Mouse (Mus musculus) gastrocnemius, adult 8-10 months (tissue): ENCODE measurements around the gene Dennd4a. TPM values are rescaled to one million over a fixed set of nuclear protein-coding genes. Genes with fewer than 3 reads are reported as not detected.
"Not testable (repeated sequence)": the region's sequence is repeated elsewhere in the genome, so short reads cannot be mapped to it uniquely, and the experiment has no call there.

Experiments
- DNase-seq, 2 experiments: peaks; one replicate each; pipeline ENCODE4 v3.0.0; 2022; ENCODE audit warnings: low spot score in 2 of 2
- total RNA-seq, 4 experiments: library from RNA; stranded (reverse); gene quantifications; 2 replicates each; pipeline ENCODE4 v1.2.4; 2022

The Dennd4a gene
- total RNA-seq, 4 experiments from 2014 or later = 1.3 to 2.4 (median 2.2) TPM

DNA sequence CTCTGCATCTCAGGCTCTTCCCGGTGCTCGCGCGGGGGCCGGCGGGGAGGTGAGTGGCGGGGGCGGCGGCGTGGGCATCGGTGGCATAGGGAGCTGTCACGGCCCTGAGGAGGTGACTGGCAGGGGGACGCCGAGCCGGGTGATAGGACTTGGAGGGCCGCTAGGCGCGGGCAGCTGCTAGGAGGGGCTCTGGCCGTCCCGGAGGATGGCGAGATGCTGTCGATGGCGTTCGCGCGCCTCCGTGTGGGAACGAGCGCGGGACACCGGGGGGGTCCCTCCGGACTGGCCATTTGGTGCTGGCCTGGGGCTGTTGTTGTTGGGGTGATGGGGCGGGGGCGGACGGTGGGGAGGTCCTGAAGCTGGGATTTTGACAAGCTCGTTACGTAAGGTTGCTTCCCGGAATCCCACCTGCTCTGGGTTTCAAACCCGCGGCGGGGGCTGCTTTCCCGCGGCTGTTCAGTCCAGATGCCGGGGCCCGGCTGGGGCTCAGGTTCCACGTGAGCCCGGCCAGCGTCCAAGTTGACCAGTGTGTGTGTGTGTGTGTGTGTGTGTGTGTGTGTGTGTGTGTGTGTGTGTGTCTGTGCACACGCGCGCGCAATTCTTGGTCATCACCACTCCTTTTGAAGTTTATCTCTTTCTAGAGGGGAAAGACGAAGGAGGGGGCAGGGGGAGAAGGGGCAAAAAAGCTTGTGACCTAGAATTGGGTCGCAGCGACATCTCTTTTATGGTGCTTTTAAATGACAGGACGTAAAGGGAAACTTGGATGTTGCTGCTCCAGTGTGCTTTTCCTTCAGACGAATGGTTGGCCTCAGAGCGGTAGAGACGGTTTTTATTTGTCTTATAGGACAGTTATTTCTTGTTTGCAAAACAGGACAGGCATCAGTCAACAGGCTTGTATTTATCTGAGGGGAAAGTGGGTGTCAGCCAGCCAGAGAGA lies 666 bp downstream of the Dennd4a start:
- DNase-seq = peak; percentile 15 to 42

DNA sequence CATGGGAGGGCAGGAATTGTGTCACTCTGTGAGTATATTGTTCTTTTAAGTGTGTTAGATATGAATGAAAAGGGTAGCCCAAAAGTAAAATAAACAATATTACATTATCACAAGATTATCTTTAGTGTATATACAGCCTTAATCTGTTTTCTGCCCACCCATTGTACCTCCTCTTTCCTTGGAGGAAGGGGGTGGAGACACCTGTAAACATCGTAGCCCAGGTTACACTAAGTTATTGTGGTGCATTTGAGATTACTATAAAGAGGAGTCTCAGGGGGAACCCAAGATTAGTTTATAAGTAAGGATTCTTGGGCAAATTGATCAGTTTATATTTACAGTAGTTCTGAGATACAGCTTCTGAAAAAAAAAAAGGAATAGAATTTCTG lies 1.3 kb downstream of the Dennd4a start:
- DNase-seq = no peak

GRCm38 (mm10) chr9:64814273-64814672 lies 3.1 kb downstream of the Dennd4a start:
- DNase-seq = no peak

- not testable (repeated sequence) for DNase-seq
Observed at GRCm38 (mm10) chr9:64819686-64820085, 8.5 kb downstream of the Dennd4a start.

DNA sequence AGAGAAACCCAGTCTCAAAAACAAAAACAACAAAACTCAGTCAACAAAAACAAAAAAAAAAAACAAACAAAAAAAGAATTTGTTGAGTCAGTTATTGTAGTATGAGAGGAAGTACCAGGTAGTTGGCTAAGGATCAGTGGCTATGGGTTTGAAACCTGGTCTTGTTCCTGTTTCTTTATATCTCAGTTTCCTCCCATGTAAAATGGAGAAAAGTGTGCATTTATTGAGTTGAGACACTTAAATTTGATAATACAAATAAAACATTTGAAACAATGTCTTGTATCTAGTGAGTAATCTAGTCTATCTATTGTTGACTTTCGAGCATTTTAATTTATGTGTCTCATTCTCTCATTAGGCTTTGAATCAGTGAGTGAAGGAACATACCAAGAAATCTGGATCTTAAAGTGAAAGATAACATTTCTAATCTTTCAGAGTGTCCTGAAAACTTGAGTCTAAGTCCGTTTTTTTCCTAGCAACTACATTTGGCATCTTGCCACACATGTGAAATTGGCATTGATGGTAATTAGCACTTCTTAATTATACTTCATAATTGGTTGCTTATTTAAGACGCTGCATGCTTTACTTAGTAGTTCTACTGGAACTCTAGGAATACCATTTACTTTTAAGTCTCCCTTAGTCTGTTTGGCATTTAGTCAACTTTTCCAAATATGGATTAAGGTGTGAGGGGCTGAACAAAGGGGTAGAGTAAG lies 9.1 kb downstream of the Dennd4a start:
- DNase-seq = no peak

GRCm38 (mm10) chr9:64822235-64822634 lies 11.1 kb downstream of the Dennd4a start:
- DNase-seq = no peak

DNA sequence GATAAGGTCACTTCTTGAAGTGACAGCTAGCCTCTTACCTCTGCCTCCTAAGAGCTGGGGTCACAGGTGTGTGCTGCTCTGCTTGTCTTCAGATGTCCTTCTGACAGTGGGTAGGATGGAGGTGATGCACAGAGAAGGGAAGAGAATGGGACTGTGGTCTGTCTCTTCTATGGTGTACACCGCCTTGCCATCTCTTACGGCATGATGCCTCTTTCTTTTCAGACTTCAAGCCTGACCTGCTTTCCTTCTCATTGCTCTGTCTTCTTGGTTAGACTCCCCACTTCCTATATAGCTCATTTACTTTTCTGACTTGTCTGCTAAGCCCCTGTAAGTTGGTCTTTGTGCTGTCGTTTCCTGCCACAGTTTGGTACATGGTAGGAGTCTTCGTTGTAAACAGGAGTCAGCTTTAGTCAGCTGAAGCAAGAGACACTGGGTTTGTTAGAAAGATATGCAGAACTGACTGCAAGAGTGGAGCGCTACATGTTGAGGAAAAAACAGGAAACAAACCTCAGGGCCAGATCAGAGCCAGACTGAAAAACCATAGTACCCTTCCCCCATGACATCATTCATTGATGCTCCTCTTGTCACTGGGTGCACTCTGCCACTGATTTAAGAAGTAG lies 13.4 kb downstream of the Dennd4a start:
- DNase-seq = no peak

- no peak for DNase-seq
Observed at GRCm38 (mm10) chr9:64830092-64830618, 19.0 kb downstream of the Dennd4a start.

DNA sequence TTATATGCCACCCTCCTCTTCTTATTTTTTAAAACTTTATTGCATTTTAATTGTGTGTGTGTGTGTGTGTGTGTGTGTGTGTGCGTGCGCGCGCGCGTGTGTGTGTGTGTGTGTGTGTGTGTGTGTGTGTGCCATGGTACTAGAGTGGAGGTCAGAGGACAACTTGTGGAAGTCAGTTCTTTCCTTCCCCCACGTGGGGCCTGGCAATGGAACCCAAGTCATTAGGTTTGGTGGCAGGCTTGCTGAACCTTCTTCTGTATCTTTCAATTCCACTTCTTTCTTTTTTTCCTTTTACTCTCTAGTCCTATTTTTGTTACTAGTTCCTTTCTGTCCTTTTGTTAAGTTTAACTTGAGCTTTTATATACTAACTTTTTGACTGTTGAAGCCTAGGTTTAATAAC lies 19.5 kb downstream of the Dennd4a start:
- DNase-seq = no peak

DNA sequence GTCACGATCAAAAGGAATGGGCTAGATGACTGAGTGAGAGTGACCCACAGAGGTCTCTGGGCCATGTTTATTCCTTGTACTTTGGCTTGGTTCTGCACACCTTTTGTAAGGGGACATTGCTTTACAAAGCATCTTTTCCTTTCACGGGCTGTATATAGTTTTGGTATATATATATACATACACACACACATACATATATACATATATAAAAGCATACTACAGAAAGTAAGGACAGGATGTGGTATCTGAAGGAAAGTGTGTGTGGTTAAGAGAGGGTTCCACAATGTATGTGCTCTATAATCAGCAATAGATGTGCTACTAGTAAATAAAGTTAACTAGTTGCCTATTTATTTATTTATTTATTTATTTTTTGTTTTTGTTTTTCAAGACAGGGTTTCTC lies 20.6 kb downstream of the Dennd4a start:
- DNase-seq = no peak

- no peak for DNase-seq
Observed at GRCm38 (mm10) chr9:64834418-64834817, 23.3 kb downstream of the Dennd4a start.

DNA sequence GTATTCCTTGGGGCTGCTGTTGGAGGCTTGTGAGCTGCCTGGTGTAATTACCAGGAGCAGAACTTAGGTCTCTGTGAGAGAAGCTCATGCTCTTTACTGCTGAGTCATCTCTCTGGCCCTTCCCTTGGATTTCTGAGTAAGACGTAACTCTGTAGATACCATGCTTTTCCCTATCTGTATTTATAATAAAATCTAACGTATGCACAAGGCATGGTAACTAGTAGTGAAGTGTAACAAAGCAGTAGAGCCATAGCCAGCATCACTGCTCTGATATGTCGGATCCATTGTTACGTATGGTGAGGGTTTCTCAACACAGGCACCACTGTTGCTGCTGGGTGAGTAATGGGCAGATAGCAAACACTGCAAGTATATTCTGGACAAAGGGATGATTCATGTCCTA lies 34.2 kb downstream of the Dennd4a start:
- DNase-seq = no peak

- no peak for DNase-seq
Observed at GRCm38 (mm10) chr9:64849548-64849947, 38.4 kb downstream of the Dennd4a start.

GRCm38 (mm10) chr9:64860083-64860482 lies 48.9 kb downstream of the Dennd4a start:
- no peak for DNase-seq

DNA sequence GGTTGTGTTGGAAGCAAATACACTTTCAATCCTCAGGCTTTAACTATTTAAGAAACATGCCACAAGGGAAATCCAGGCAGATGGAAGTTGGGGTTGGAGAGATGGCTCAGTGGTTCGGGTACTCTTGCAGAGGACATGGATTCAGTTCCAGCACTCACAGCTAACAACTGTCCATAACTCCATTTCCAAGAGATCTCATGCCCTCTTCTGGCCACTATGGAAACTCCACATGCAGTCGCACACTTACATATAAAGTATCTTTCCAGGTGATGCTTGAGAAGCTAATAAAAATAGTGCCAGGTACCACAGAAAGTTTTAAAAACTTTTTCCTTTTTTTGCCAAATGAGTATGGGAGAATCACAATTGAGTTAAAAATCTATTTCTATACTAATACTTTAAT lies 51.5 kb downstream of the Dennd4a start:
- DNase-seq = no peak

- DNase-seq = no peak
Observed at GRCm38 (mm10) chr9:64886008-64886407, 74.9 kb downstream of the Dennd4a start.

GRCm38 (mm10) chr9:64896605-64897004 lies 85.5 kb downstream of the Dennd4a start:
- DNase-seq = no peak

DNA sequence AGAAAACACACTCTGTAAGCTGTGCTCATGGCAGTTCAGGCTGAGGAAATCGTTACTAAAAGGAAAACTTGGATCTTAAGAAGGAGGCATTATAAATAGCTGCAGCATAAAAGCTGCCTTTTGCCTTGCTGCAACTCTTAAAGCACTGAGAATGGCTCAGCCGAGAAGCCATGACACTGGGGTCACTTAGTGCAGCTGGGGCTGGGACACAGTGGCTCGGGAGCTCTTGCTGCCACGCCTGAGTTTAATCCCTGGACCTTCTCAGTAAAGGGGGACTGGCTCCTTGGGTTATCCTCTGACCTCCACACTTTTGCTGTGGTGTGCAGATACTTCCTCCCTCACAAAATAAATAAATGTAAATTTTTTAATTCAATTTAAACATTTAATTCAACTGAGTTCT lies 91.7 kb downstream of the Dennd4a start:
- DNase-seq = no peak

GRCm38 (mm10) chr9:64903386-64903785 lies 92.2 kb downstream of the Dennd4a start:
- DNase-seq = peak; percentile 28 to 53

GRCm38 (mm10) chr9:64904917-64905640 lies 93.9 kb downstream of the Dennd4a start:
- DNase-seq = no peak

- DNase-seq = no peak
Observed at GRCm38 (mm10) chr9:64907441-64907840, 96.3 kb downstream of the Dennd4a start.
